Mouse (Mus musculus) thymus, postnatal 10 days (tissue): Measurements from ENCODE around the gene Dnajb5.
"Not testable (repeated sequence)": the region's sequence is repeated elsewhere in the genome, so short reads cannot be mapped to it uniquely, and the experiment has no call there.

Source experiments
- DNase-seq, 2 experiments: peaks; one replicate each; pipeline ENCODE4 v3.0.0; 2021; ENCODE audit warnings: low spot score in 2 of 2

The Dnajb5 gene

GRCm38 (mm10) chr4:42969304-42969703 is 19.7 kb downstream of the Dnajb5 start, which contains the start of gene 1700022I11Rik:
Gene 1700022I11Rik (plus strand): TSS chr4:42969604.
- DNase-seq: no peak

DNA sequence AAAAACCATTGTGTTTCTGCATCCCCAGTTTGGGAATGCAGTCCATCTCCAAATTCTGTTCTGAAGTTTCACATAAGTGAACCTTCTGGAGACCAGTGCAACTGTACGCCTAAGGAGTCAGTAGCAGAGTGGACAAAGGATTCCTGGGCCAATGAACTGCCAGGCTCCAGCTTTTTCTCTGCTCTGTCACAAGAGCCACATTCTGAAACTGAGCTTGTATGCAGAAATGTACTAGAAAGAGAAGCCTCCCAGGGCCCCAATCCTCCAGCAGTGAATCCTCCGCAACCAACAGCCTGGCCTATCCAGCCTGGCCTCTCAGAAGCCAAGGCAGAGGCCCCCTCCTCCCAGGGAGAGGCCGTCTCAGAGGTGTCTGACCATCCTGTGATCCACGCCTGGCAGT is 23.3 kb downstream of the Dnajb5 start:
- DNase-seq: no peak

- no peak for DNase-seq
Observed at GRCm38 (mm10) chr4:42973868-42974267, 24.3 kb downstream of the Dnajb5 start.

DNA sequence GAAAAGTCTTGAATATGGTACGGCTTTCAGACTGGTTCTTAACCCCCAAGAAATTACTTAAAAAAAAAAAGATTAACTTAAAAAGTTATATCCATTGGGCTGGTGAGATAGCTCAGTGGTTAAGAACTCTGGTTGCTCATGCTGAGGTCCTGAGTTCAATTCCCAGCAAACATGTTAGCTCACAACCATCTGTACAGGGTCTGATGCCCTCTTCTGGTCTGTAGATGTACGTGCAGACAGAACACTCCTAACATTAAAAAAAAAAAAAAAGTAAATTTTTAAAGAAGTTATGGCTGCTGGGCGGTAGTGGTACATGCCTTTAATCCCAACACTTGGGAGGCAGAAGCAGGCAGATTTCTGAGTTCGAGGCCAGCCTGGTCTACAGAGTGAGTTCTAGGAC is 28.4 kb downstream of the Dnajb5 start:
- DNase-seq: no peak

GRCm38 (mm10) chr4:42980467-42980866 is 30.9 kb downstream of the Dnajb5 start:
- not testable (repeated sequence) for DNase-seq

- DNase-seq: no peak
Observed at GRCm38 (mm10) chr4:42988296-42988695, 38.7 kb downstream of the Dnajb5 start.

DNA sequence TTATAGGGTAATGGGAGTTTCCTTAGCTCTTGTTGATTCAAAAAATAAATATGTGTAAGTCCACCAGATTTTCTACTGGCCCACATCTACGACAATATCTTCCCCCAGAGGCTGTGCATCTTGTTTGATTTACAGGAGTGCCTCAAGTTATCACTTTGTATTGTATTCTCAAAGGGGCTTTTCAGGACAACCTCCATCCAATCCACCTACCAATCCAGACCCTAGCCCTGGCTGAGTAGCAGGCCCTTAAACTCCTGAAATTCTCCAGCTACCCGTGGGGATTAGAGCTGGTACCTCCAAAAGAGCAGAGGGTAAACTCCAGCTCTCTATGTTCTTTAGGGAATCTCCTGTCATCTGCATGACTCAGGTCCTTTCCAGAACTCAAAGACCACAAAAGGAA is 48.4 kb downstream of the Dnajb5 start:
- no peak for DNase-seq

- peak; percentile 58 to 61 for DNase-seq
Observed at GRCm38 (mm10) chr4:42999451-43000140, 50.0 kb downstream of the Dnajb5 start.

DNA sequence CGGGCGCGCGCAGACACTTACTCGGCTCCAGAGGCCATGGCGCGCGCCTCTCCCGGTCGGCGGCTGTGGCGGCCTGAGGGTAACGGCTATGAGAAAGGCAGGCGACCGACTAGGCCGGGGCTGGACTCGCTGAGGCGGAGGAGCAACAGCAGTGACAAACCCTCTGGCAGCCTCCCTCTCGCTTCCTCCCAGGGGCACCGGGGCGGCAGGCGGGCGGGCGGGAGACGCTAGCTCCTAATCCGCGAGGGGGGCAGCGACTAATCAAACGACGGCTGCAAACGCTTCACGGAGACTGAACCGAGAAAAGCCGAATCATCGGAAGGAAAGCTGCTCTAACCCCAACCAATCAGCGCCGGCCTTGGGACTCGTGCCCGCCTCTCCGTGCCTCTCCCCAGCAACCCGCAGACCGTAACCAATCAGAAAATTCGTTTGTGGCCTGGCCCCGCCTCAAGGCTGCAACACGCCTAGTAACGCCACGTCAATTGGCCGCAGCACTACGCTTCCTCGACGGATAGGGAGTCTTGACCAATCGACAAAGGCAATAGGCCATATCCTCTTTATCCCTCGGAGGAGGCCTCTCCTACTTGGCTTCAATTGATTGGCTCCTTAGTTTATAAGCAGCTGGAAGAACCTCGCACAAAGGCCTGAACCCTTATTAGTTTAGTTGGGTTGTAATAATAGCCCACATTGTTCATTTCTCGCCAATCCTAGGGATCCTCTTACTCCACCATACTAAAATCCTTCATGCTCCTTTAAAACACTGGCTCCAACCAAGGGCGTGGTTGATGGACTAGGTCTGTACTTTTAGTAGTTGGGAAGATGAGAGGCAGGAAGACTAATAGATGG is 50.8 kb downstream of the Dnajb5 start, which contains the start of gene Vcp:
Vcp (minus strand) TSS at position 367 of the 846 bp plus-strand sequence.
- DNase-seq: peak; percentile 98 to 99

DNA sequence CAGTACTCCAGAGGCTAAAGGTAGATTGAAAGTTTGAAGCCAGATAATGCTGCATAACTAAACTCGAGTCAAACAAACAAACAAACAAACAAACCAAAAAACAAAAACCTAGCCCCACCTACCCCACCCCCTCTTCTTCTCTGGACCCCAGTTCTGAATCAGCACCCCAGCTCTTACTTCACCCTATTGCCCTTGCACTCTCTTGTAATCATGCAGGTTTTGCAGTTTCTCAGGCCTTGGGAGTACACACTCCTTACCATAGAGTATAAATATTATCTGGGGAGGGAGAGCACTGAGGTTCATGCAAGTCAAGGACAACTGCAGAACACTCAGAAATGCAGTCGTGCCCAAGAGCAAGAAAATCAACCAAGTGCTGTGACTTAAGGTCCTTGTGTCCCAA is 51.7 kb downstream of the Dnajb5 start:
- no peak for DNase-seq

DNA sequence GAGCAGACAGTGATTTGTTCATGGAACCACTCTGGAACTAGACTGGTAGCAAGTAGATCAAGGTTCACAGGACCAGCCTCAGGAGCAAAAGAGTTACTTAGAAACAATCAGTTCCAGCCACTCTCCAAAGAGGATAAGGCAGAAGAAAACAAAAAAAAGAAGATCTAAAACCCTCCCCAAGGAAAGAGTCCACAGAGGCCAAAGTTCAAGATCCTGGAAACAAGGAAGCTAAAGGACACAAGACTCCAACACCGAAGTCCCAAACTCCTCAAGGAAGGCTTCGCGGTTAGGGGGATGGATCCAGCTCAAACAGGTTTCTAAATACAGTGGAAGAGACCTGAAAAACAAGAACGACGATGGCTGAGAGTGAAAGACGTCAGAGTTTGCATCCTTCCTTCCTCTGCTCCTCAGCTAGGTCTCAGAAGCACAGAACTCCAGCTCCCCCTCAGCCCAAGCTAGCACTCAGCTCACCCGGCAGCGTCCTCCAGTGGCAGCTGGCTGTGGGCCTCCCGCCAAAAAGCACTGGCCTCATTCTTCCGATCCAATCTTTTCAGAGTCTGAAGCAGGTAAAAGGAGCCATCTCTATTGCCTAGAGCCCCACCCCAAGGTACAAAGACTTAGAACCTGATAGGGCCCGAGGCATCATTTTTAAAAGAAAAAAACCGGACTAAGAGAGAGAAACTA is 53.3 kb downstream of the Dnajb5 start:
- DNase-seq: no peak

DNA sequence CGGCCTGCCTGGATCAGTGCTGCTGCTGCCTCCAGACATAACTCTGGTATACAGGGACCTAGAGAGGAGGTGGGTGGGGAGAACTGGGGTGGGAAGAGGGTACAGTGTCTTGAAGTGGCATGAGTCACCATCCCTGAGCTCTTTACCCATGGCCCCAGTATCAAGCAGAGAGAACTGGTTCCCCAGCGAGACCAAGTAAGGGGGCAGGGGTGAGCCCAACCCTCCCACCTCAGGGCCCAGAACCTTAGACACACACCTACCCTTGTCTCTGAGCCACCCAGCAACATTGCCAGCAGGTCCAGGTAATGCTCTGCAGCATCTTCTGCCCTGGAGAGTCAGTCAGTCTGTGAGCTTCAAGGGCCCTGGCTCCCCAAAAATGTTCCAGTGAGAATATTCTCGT is 55.3 kb downstream of the Dnajb5 start:
- DNase-seq: no peak

GRCm38 (mm10) chr4:43005765-43006164 is 56.2 kb downstream of the Dnajb5 start:
- peak in 1 of 2 experiments; percentile 60 for DNase-seq
